Mouse (Mus musculus): ENCODE measurements at regions not wholly inside any gene's neighbourhood (a gene's known extent, or its start where the extent isn't known, plus 50 kb on each side); places are given as distances from the start of the nearest gene placed in this dataset.

- DNase-seq (ENCODE audit: low read depth): no peak
- TF ChIP-seq POLR2A (IDR thresholded peaks at IDR 0.05; ENCODE audit: borderline replicate concordance, extremely low read depth, insufficient read depth, insufficient read length, poor library complexity, severe bottlenecking) (no peak), CTCF (IDR thresholded peaks at IDR 0.05; ENCODE audit: borderline replicate concordance, extremely low read depth, insufficient read depth, insufficient read length) (no peak)
These were observed 1296.8 kb upstream of the Gje1 start for GRCm38 (mm10) chr10:16014806-16015205.

GRCm38 (mm10) chr10:16001246-16001645 lies 1283.2 kb upstream of the Gje1 start:
- no peak for TF ChIP-seq CTCF (IDR thresholded peaks at IDR 0.05; ENCODE audit: borderline replicate concordance, extremely low read depth, insufficient read depth, insufficient read length)
- no peak for TF ChIP-seq POLR2A (IDR thresholded peaks at IDR 0.05; ENCODE audit: borderline replicate concordance, extremely low read depth, insufficient read depth, insufficient read length, poor library complexity, severe bottlenecking)
- no peak for DNase-seq (ENCODE audit: low read depth)

- DNase-seq (ENCODE audit: low read depth): no peak
- TF ChIP-seq CTCF (IDR thresholded peaks at IDR 0.05; ENCODE audit: borderline replicate concordance, extremely low read depth, insufficient read depth, insufficient read length) (no peak), POLR2A (IDR thresholded peaks at IDR 0.05; ENCODE audit: borderline replicate concordance, extremely low read depth, insufficient read depth, insufficient read length, poor library complexity, severe bottlenecking) (no peak)
These were observed 1275.3 kb upstream of the Gje1 start for GRCm38 (mm10) chr10:15993275-15993674.

Data from brain, embryonic 14.5 days (tissue).